Mouse (Mus musculus) pancreas, adult 10 weeks (tissue): ENCODE data around the gene Atp13a1. TPM values are rescaled to one million over a fixed set of nuclear protein-coding genes. Genes with fewer than 3 reads are reported as not detected.

Experiments used
- polyA plus RNA-seq: library from polyadenylated mRNA; stranded (reverse); fragments of 350-450 nt; fragmentation: Illumina TruSeq; extraction: RNeasy Lipid Tissue Mini Kit (QIAGEN cat#74804); gene quantifications from one replicate; pipeline ENCODE4 v1.2.3, GENCODE M21; 2015; ENCODE audit warnings: low read depth, low replicate concordance; ENCODE audit not compliant: insufficient read depth

Atp13a1 gene
- polyA plus RNA-seq: 21.2 TPM

GRCm38 (mm10) chr8:69790773-69791367 is at the start of gene Atp13a1, which contains the start of gene Zfp866:
Gene Atp13a1, plus strand, starts transcription at chr8:69791163.
Gene Zfp866, minus strand, starts transcription at chr8:69791178.

DNA sequence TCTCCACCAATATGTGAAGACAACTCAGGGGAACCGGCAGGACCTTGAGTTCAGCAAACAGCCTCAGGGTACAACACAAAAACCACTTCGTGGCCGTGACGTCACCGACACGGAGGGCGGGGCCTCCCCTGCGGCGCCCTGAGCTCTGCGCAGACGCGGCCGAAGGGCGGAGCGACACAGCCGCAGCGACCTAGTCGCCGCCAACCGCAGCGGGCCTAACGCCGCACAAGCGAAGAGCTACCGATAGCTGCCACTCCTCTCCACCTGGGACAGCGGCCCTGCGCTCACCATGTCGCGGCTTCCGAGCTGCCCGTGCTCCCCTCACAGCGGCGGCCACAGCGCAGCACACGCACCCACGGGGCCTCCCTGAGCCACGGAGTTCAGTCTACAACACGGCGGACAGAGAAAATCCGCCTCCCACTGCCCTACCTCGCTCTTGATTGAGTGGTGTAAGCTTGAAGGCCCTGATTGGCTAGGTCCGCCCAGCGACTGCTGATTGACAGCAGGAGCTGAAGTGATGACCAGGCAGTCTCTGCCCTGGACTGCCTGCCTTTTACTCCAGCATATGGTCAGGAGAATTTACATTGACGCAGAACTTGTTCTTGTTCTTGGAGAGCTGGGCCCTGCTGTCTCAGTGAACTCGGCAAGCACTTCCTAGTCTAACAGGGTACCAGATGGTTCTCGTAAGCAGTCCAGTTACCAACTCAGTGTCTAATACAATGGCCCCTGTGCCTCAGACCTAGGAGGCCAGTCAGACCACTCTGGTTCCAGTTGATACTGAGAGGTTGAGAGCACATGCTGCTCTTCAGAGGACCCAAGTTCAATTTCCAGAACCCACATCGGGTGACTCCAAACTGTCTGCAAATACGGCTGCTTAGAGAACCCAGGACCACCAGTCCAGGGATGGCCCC is 41.2 kb upstream of the Atp13a1 start, which contains the start of gene Zfp963:
Gene Zfp963, minus strand, starts transcription at position 427 of the 911 bp plus-strand sequence.

DNA sequence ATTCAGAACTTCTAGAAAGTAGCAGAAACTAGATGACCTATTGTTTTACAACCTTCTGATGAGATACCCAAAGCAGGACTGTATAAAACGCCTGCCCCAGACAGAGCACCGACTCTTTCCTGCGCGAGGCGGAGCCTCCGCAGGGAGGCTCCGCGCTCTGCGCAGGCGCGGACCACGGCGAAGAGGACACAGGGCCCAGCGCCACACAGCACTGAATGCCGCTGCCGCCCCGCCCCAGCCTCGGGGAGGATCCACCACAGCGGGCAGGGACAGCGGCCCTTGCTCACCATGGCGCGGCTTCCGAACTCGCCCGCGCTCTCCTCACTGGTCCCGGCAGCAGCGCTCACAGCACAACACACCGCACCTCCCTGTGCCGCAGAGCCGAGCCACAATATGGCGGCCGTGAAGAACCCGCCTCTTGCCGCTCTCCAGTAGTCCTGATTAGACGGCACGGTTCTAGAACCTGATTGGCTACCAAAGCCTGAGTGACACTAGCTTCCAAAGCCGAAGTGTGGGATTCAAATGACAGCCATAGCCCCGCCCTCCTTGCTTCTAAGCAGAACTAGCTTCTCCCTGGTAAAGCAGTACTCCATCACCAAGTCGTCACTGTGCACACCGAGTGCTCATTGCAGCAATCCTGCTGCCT is 16.3 kb upstream of the Atp13a1 start, which contains the start of gene Gm20422:
Gene Gm20422, minus strand, starts transcription at position 384 of the 646 bp plus-strand sequence.

GRCm38 (mm10) chr8:69808094-69808863 is 17.3 kb downstream of the Atp13a1 start, which contains the start of gene Gmip:
Gene Gmip, plus strand, starts transcription at chr8:69808679.

DNA sequence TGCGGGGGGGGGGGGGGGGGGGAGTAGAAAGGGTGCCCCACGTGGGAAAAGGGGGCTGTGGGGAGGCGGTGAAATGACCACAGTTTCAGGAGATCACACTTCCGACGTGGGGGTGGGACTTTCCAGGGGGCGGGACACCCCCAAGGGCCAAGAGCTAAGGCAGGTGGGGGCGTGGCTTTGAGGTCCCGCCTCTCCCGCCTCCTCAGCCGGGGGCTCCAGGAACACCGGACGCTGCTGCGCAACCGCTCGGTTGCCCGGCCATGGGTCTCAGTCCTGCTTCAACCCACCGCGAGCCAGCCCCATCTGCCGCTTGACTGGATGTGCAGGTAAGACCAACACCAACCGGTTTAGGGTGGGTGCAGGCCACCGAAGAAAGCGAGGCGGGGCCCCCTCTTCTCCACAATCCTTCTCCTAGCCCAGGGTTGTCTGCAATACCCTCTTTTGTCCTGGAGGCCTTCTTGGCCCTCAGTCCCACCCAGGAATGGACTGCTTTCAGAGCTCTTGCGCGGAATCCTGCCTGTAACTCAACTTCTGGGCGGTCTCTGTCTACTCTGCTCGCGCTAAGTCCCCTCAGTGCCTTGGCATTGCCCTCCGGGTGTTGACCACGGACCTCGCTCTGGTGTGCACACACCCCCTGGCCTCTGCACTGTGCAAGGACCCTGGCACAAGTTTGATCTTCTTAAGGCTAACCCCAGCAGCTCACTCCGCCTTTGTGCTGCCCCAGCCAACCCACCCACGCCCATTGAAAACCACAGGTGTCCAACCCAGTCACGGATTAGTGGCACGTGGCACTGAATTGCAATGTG is 31.6 kb downstream of the Atp13a1 start, which contains the start of gene Lpar2:
Gene Lpar2, plus strand, starts transcription at position 44 of the 806 bp plus-strand sequence.

GRCm38 (mm10) chr8:69832298-69832853 is 41.4 kb downstream of the Atp13a1 start, which contains the start of gene Pbx4:
Gene Pbx4, plus strand, starts transcription at chr8:69832491.

Other genes with a start within 250 kb of the Atp13a1 start
- 4.2 TPM for gene Zfp868, start 165.6 kb upstream of the Atp13a1 start, polyA plus RNA-seq
- gene Zfp964, start 136.7 kb upstream of the Atp13a1 start, polyA plus RNA-seq: 0.72 TPM
- 7.2 TPM for gene Zfp869, start 80.4 kb upstream of the Atp13a1 start, polyA plus RNA-seq
- gene Zfp963, start 41.2 kb upstream of the Atp13a1 start, polyA plus RNA-seq: 2.7 TPM
- gene Gm20422, start 16.3 kb upstream of the Atp13a1 start, polyA plus RNA-seq: not detected
- gene Zfp866, start within 50 bp of the Atp13a1 start, polyA plus RNA-seq: 4.9 TPM
- gene Gmip, start 17.5 kb downstream of the Atp13a1 start, polyA plus RNA-seq: 11.9 TPM
- 0.54 TPM for gene Lpar2, start 31.3 kb downstream of the Atp13a1 start, polyA plus RNA-seq
- 1.4 TPM for gene Pbx4, start 41.3 kb downstream of the Atp13a1 start, polyA plus RNA-seq
- not detected for gene Cilp2, start 96.5 kb downstream of the Atp13a1 start, polyA plus RNA-seq
- gene Tssk6, start 111.0 kb downstream of the Atp13a1 start, polyA plus RNA-seq: not detected
- 45.3 TPM for gene Ndufa13, start 111.4 kb downstream of the Atp13a1 start, polyA plus RNA-seq
- not detected for gene Yjefn3, start 111.5 kb downstream of the Atp13a1 start, polyA plus RNA-seq
- gene Gatad2a, start 205.2 kb downstream of the Atp13a1 start, polyA plus RNA-seq: 7.8 TPM